Mouse (Mus musculus) midbrain, embryonic 16.5 days (tissue): ENCODE data around the gene Sspo. TPM values are rescaled to one million over a fixed set of nuclear protein-coding genes. Genes with fewer than 3 reads are reported as not detected.

ENCODE experiments used
- ATAC-seq: fragments of 200-750 bp; cut with Nextera tagmentation; 2 replicates; pipeline ENCODE4 v1.8.0; 2017; ENCODE audit warnings: moderate TSS enrichment
- H3K27ac ChIP-seq: fragments of 300-500 bp; sonication (generic); 2 replicates; pipeline ENCODE4 v1.5.1; 2014; ENCODE audit warnings: mild to moderate bottlenecking, low read length, mixed read lengths
- H3K27me3 ChIP-seq: fragments of 300-500 bp; sonication (generic); 2 replicates; pipeline ENCODE4 v1.6.1; 2014; ENCODE audit warnings: low read depth, low read length, mixed read lengths; ENCODE audit not compliant: control insufficient read depth, insufficient read depth
- H3K36me3 ChIP-seq: fragments of 300-500 bp; sonication (generic); 2 replicates; pipeline ENCODE4 v1.6.1; 2014; ENCODE audit warnings: mild to moderate bottlenecking, low read length, moderate library complexity, mixed read lengths; ENCODE audit not compliant: control insufficient read depth, insufficient read depth
- H3K4me1 ChIP-seq: fragments of 300-500 bp; sonication (generic); 2 replicates; pipeline ENCODE4 v1.6.1; 2014; ENCODE audit warnings: mild to moderate bottlenecking, low read length, mixed read lengths; ENCODE audit not compliant: control insufficient read depth, insufficient read depth
- H3K4me2 ChIP-seq: fragments of 300-500 bp; sonication (generic); 2 replicates; pipeline ENCODE4 v1.6.1; 2014; ENCODE audit warnings: mild to moderate bottlenecking, low read length, mixed read lengths
- H3K4me3 ChIP-seq: fragments of 300-500 bp; sonication (generic); 2 replicates; pipeline ENCODE4 v1.5.1; 2014; ENCODE audit warnings: low read depth, mild to moderate bottlenecking, low read length, moderate library complexity, mixed read lengths
- H3K9ac ChIP-seq: fragments of 300-500 bp; sonication (generic); 2 replicates; pipeline ENCODE4 v1.6.1; 2014; ENCODE audit warnings: low read depth, low read length, mixed read lengths
- H3K9me3 ChIP-seq: fragments of 300-500 bp; sonication (generic); replicated peaks from 2 replicates; pipeline ENCODE4 v1.6.1; 2014; ENCODE audit warnings: mild to moderate bottlenecking, low read length, mixed read lengths; ENCODE audit not compliant: control insufficient read depth, poor library complexity, severe bottlenecking
- WGBS: fragments of 180-500 bp; shearing (Covaris S2); extraction: QIAGEN DNeasy Blood & Tissue Kit; methylation state at CpG from one replicate; pipeline ENCODE4 v1.1.7; 2014; 5-methylcytosine and 5-hydroxymethylcytosine counted together
- polyA plus RNA-seq: library from polyadenylated mRNA; unstranded; fragments of >200 nt; fragmentation: Nextera tagmentation; extraction: Ambion mirVana; gene quantifications from 2 replicates; pipeline ENCODE4 v1.2.1, GENCODE M21; 2015

Sspo gene
- polyA plus RNA-seq, 1 experiment from 2014 or later = 0.51 TPM

DNA sequence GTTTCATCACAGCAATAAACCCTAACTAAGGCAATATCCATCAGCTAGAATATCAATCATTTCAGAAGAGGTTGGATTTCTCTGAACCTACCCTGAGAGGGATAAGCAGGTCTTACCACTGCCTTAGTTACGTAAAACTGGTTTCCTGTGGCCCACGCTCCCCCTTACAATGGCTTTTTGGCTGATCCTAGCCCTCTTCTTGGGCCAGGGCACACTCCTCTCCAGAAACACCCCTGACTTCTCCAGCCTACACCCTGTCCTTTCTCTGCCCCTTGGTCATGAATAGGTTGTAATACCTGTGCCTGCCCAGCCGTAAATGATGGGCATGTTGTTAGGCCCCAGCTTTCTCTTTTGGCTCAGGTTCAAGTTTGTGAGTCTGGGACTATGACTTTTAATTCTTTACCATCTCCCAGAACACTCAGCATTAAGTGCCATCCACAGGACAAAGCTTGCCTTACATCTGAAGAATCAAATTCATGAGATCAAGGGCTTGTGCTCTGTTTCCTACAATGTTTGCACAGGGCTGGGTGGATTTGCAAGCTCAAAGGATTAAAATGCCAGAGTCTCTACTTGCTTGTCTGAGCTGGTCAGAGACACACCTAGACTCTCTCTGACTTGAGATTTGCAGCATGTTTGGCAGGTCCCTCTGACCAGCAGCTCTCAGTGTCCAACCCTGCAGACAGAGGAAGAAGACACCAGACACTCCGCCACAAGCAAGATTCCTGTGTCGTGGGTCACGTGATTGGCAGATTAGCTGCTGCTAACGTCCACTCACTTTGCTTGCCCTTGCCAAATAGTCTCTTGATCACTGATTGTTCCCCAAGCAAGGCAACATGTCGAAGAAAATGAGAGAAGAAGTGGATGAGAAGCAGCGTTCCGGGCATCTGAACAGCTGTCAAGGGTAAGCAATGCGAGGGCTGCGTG is 14.9 kb upstream of the Sspo start:
- Histone ChIP-seq H3K27ac (no peak overlapping the region), H3K9me3 (no peaks in the 10 kb centered on the region), H3K4me3 (no peak overlapping the region), H3K36me3 (peaks cover 6% of the 10 kb centered on the region; the same call in 1 of the 2 replicates), H3K4me2 (no peak overlapping the region), H3K9ac (no peak overlapping the region), H3K4me1 (no peaks in the 10 kb centered on the region), H3K27me3 (peaks cover 3% of the 10 kb centered on the region)
- WGBS = 61% methylated on average over 12 of the region's 12 CpGs
- ATAC-seq = no peak

DNA sequence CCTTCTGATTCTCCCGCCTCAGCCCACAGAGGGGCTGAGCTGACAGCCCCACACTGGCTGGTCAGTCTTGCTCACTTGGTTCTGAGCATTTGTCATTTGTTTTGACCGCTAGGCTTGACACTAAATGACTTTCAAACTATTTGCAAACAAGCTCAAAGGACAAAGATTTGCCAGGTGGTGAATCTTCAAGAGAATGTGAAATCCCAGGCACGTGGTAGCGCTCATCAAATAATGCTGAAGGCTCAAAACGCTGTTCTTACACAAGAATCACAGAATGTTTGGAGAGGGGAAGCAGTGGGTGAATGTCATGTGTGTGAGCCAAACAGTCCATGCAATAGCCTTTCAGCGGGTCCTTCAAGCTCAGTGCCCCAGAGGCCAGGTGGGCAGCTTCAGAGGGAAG is 13.4 kb upstream of the Sspo start:
- ATAC-seq = no peak
- H3K27ac ChIP-seq = no peak overlapping the region
- H3K4me3 ChIP-seq = no peak overlapping the region
- H3K27me3 ChIP-seq = peaks cover 5% of the 10 kb centered on the region
- no peak overlapping the region for H3K9ac ChIP-seq
- no peaks in the 10 kb centered on the region for H3K9me3 ChIP-seq
- no peak overlapping the region for H3K4me2 ChIP-seq
- peaks cover 12% of the 10 kb centered on the region; the same call in 1 of the 2 replicates for H3K36me3 ChIP-seq
- peaks cover 5% of the 10 kb centered on the region for H3K4me1 ChIP-seq
- 69% methylated on average over 6 of the region's 6 CpGs for WGBS

DNA sequence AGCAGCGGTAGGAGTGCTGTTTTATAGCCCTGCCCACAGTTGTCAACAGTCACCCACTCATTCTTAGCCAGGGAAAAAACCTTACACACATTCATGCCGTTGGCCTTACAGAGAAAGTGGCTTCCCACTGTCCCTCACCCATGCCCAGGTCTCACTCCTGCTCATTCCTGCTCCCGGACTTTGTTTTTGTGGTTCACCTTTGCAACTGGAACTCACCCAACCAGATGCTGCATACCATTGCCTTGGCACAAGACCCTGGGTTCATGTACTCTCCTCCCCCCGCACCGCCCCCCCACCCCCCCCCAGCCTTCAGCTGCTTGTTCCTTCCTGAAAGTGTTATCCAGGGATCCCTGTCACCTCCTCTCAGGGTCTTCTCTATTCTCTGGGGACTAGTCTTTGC is 12.9 kb upstream of the Sspo start:
- ATAC-seq = no peak
- Histone ChIP-seq H3K4me2 (no peak overlapping the region), H3K36me3 (peaks cover 12% of the 10 kb centered on the region; the same call in 1 of the 2 replicates), H3K9ac (no peak overlapping the region), H3K27ac (no peak overlapping the region), H3K9me3 (no peaks in the 10 kb centered on the region), H3K4me3 (no peak overlapping the region), H3K4me1 (peaks cover 5% of the 10 kb centered on the region), H3K27me3 (peaks cover 5% of the 10 kb centered on the region)
- WGBS = 64% methylated on average over 5 of the region's 5 CpGs

DNA sequence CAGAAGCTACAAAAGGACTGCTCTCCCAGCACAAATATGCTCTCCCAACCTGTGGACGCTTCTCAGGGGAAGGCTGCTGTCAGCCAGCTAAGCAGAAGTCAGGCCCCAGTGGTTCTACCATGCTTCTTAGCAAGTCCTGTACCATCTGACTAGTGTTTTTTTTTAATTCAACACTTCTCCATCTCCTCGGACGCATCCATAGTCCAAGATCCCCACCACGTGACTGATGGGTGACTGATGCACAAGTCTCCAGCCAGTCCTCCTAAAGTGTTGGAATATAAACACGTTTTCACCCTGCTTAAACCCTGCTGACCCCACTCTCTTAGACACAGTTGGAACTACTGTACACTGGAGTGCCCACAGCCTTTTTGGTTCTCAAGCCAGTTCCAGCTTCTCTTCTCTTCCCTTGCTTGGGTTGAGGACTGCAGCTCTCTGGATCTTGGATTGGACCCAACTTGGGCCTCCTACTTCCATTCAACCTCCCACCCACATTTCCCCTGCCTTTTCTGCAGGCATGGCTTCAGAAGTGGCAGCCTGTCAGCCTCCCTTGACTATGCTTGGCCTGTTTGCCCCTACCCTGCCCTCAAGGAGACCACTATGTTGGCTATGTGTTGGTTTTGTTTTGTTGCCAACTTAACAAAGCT is 12.2 kb upstream of the Sspo start:
- Histone ChIP-seq H3K4me2 (no peak overlapping the region), H3K27me3 (peaks cover 5% of the 10 kb centered on the region), H3K4me1 (peaks cover 5% of the 10 kb centered on the region), H3K9ac (no peak overlapping the region), H3K4me3 (no peak overlapping the region), H3K9me3 (no peaks in the 10 kb centered on the region), H3K27ac (no peak overlapping the region), H3K36me3 (peaks cover 12% of the 10 kb centered on the region; the same call in 1 of the 2 replicates)
- ATAC-seq = no peak
- WGBS = 86% methylated on average over 5 of the region's 5 CpGs

DNA sequence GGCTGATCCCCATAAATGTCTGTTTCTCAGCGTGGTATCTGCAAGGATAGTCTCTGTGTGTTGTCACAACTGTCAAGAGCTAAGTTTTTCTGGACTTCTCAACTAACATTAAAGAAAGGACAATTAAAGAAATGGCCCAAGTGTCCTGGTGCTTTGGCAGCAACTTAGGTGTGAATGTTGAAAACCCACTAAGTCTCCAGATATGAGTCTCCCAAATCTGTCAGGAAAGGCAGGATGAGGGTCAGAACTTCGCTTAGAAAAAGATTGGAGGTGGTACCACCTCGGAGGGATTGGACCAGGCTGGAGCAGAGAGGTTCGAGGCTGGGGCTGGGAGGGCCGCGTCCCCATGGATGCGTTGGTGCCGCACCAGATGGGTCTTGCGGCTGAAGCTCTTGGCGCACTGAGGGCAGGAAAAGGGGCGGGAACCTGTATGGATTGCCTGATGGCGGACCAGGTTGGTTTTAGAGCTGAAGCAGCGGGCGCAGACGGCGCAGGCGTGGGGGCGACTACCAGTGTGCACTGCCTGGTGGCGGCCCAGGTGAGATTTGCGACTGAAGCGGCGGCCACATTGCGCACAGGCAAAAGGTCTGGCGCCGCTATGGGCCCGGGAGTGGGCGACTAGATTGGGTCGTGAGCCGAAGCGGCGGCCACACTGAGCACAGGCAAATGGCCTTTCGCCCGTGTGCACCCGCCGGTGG is 10.2 kb upstream of the Sspo start:
- Histone ChIP-seq H3K9me3 (no peaks in the 10 kb centered on the region), H3K36me3 (peaks cover 24% of the 10 kb centered on the region), H3K4me3 (peak overlapping the region; percentile 19), H3K27ac (no peak overlapping the region), H3K27me3 (peaks cover 5% of the 10 kb centered on the region), H3K4me1 (peaks cover 5% of the 10 kb centered on the region), H3K4me2 (peak overlapping the region; percentile 37; the same call in 1 of the 2 replicates), H3K9ac (no peak overlapping the region; the same call in 1 of the 2 replicates)
- WGBS = 43% methylated on average over 33 of the region's 35 CpGs
- no peak for ATAC-seq

DNA sequence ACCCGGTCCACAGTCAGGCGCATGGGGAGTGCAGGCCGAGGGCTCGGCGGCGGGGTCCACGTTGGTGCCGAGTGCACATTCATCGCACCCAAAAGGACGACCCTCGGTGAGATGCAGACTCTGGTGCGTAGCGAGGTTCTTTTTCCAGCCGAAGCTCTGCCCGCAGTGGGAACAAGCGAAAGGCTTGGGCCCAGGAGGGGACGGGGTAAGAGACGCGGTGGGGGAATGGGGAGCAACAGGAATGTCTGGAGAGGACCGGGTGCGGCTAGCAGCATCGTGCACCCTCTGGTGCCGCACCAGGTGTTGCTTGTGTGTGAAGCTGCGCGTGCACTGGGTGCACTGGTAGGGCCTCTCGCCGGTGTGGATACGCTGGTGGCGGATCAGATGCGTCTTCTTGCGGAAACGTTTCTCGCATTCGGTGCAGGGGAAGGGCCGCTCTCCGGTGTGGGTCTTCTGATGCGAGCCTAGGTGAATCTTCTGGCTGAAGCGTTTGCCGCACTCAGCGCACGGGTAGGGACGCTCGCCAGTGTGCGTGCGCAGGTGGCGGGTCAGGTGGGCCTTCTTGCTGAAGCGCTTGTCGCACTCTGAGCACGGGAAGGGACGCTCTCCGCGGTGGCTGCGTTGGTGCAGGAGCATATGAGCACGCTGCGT is 9.4 kb upstream of the Sspo start:
- H3K4me1 ChIP-seq = peaks cover 10% of the 10 kb centered on the region
- peaks cover 5% of the 10 kb centered on the region for H3K27me3 ChIP-seq
- no peaks in the 10 kb centered on the region for H3K9me3 ChIP-seq
- peak overlapping the region; percentile 19 for H3K4me3 ChIP-seq
- peaks cover 24% of the 10 kb centered on the region for H3K36me3 ChIP-seq
- 19% methylated on average over 55 of the region's 55 CpGs for WGBS
- peak; percentile 26; the same call in 1 of the 2 replicates for ATAC-seq
- peak overlapping the region; percentile 28; the same call in 1 of the 2 replicates for H3K9ac ChIP-seq
- H3K27ac ChIP-seq = no peak overlapping the region
- H3K4me2 ChIP-seq = peak overlapping the region; percentile 37

DNA sequence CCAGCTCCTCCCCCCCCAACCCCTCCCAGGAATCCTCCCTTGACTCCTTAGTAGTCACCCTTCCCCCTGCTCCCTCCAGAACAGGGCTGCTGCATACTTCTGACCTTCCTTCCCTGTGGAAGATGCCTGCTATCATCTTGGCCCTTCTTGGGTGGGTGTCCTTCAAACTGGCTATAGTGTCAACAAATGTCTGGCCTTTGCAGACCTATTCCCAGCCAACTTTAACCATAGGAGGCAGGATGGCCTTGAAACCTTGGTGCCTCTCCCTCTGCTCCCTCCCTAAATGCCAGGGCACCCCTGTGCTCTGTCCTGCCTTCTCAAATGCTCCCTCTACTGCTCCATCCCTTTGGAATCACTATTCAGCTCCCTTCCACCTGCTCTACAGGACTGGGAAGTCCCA is 8.4 kb upstream of the Sspo start:
- Histone ChIP-seq H3K27ac (no peak overlapping the region), H3K4me2 (no peak overlapping the region), H3K36me3 (peaks cover 24% of the 10 kb centered on the region), H3K27me3 (peaks cover 5% of the 10 kb centered on the region), H3K9me3 (no peaks in the 10 kb centered on the region), H3K9ac (no peak overlapping the region), H3K4me1 (peaks cover 14% of the 10 kb centered on the region), H3K4me3 (no peak overlapping the region)
- ATAC-seq = no peak

DNA sequence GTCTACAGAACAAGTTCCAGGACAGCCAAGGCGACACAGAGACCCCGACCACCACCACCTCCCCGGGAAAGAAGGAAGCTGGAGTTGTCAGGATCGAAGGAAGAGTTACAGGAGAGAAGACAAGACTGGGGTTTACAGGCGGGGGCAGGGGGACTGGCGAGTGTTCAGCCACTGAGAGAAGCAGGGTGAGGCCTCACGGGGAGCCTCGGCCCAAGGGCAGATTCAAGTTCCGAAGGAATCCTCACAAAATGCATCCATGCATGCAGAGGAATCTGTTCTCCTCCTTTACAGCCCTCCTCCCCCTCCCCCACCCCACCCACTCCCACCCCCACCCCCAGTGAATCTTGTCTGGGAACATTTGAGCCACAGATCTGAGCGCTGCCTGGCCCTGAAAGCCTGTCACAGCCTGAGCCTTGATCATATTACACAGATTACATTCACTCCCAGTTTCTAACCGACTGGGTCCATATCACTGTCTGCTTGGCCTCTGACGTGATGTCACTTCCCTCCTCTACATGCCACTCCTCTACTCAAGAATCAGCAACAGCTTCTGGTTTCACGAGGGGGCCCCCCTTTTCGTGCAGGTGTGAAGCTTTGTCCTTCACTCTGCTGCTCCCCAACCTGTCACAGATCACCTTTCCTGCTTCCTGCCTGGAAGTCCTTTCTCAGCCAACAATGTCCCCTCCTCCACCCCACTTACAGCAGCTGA is 7.6 kb upstream of the Sspo start:
- Histone ChIP-seq H3K4me1 (peaks cover 14% of the 10 kb centered on the region), H3K9me3 (no peaks in the 10 kb centered on the region), H3K36me3 (peaks cover 24% of the 10 kb centered on the region), H3K9ac (no peak overlapping the region), H3K27me3 (peaks cover 5% of the 10 kb centered on the region), H3K4me3 (no peak overlapping the region), H3K4me2 (no peak overlapping the region), H3K27ac (no peak overlapping the region)
- 50% methylated on average over 14 of the region's 14 CpGs for WGBS
- no peak for ATAC-seq
